Mouse (Mus musculus) cerebellum, adult (tissue): ENCODE measurements around the gene Mast4.
A peak's percentile ranks its signal among the peaks of the same experiment; 100 is the strongest.

Source experiments
- ATAC-seq: cut with Nextera tagmentation; 2 replicates; pipeline ENCODE4 v1.9.2; 2017; ENCODE audit warnings: mild to moderate bottlenecking, moderate library complexity, mixed read lengths; ENCODE audit not compliant: insufficient number of reproducible peaks, low FRiP score, low TSS enrichment

Mast4 gene

DNA sequence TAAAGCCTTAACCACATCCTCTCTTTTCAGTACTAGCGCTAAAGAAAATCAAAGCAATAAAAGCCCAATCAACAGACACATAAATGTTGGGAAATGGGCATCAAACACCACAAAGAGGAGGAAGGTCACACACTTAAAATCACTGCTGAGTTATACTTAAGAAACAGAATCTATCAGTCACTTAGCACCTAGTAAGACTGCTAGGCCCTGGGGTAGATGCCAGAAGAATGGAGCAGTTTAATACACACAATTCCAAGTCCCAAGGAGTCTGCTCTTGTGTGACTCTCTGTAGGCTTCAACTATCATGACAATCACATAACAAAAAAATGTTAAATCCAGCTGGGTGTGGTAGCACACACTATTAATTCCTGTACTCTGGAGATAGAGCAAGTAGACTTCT is 483.0 kb downstream of the Mast4 start:
- no peak for ATAC-seq

DNA sequence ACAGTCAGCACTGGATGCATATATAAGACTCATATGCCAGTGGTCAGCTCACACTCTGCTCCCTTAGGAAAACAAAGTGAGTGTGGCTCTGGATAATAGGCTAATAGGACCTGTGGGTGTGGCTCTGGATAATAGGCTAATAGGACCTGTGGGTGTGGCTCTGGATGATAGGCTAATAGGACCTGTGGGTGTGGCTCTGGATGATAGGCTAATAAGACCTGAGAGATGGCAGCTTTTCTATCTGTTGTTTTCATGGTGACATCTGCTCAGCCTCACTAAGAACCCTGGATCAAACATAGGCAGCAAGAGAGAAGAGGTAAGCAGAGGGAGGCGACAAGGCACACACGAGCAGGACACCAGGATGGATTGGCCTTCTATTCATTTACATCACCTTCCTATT is 483.7 kb downstream of the Mast4 start:
- no peak for ATAC-seq

DNA sequence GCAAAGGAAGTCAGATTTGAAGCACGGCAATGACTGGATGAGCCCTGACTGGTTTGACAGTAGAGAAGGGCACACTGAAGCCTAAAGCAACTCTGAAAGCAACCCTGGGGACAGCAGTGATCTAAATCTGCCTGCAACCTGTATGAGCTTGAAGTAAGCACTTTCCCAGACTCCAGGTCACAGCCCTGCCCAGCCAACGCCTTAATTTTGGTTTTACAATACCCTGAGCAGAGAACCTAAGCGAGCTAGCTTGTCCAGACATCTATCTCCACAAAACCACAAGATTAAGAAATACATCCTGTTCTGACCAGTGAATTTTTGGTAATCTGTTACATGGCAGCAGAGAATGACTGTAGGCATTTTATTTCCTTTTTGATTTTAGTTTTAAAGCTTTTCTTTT is 485.2 kb downstream of the Mast4 start:
- no peak for ATAC-seq

DNA sequence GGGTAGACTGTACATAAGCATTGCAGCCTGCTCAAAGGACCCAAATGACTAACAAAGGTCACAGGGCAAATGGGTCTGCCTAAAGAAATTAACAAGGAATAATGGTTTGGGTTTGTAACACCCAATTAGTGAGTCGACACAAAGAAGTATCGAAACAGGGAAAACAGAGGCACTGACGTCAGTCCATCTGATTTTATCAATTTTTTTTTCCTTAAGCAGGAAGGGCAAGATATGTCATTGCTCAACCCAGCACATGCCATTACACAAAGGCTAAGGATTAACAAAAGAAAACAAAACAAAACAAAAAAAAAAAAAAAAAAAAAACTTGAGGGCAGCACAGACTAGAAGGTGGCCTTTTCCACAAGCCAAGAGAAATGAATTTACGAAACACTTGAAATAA is 487.8 kb downstream of the Mast4 start:
- no peak for ATAC-seq

DNA sequence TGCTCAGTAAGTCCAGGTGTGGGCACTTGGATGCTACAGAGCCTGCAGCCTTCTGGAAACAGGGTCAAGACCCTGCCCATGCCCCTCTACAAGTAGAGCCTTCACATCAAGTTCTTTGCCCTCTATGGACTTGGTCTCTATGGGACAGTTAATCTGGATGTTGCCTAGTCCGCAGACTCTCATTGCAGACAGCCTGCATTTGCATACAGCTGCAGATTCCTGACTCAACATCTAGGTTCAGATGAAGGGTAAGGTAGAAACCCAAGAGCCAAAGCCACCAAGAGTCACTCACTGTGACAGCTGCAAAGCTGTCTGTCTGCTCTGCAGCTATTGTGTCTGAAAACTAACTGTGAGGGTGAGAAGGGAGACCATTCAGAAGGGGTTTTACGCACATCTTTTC is 491.6 kb downstream of the Mast4 start:
- ATAC-seq, result no peak

DNA sequence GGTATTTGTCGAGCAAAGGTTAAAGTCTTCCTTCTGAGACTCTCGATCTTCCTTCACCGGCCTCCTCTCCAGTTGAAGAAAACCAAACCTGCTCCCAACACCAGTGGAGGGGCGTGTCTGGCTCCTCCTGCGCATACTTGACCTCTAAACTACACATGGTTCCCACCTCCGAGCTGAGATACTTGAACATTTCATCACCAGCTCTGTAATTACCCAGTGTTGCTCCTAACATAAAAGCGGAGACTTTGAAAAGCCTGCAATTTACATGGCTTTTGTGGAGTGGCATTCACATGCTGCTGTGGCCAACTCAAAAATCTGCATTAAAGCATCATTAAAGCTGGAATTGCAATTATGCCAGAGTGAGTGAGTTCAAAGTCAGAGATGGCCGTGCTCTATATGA is 492.1 kb downstream of the Mast4 start:
- ATAC-seq, result no peak

DNA sequence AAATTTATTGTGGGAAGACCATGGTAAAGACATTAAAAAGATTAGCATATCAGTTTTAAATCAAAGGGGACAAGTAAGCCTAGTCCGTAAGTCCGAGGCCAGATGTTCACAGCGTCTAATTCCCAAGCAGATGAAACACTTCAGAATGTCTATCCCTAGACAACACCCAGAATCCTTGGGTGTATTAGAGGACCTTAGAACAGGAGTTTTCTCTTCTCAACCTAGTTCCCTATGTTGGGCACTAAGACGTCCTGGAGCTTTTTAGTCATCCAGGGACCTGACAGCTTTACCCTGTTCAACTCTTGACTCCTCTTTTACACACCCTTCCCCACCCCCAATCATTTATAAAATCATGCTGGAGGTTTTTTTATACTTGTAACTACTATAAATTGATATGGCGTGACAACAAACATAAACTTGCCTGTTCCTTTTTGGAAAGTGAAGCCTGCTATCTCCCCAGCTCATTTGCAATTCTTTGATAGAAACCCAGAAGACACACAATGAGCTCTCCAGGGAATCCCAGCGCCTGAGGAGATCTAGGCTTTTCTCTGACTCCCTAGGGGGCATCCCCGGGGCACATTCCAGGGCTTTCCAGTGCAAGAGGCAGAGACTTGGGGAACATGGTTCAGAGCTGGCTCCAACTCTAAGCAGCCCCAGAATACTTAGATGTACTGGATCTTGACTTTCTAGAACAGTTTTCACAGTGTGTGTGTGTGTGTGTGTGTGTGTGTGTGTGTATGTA is 494.4 kb downstream of the Mast4 start:
- ATAC-seq, result no peak

DNA sequence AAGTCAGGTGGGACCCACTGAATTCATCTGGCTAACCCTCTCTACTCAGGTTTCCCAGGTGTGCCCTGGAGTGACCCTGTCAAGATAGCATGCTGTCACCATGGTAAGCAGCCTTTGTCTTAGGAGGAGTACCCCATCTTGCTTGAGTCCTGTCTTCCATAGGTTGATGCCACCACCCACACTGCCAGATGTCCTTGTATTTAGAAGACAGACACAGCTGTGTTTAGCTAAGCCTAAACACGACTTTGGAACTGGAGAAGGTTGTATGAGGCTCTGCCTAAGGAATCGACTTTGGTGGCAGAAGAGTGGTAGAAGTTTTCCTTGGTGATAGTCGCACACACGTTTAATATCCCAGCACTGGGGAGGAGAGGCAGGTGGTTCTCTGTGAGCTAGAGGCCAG is 496.9 kb downstream of the Mast4 start:
- no peak for ATAC-seq

DNA sequence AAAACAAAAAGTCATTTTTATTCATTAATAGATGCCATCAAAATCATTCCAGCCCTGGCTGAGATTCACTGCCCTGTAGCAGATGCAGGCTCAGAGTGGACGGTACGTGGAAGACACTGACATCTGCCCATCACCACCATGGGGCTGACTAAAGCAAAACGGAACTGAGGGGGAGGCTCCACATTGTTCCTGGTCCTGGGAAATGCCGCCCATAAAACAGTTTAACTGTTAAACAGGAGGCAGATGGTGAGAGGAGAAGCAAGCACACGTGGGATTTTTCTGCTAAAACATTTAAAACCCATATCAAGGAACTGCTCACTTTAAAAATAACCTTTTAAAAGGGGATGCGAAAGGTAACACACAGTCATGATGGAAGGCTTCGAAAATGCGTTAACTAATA is 499.0 kb downstream of the Mast4 start:
- no peak for ATAC-seq

DNA sequence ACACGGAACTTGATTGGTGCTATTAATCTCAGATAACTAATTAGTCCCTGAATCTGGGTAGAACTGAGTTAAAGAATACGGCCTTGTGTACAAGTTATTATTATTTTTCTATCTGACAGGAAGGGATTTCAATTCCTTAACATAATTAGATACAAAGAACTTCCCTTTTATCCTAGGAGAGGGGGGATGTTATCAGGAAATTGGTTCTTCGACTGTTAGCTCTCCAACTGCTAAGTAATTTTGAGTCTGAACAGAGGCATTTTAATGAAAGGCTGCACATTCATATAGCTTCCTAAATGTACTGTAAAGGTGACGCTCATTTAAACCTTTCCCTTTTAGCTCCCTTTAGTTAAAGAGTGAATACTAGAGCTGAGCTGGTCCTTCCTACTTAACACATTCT is 516.0 kb downstream of the Mast4 start:
- ATAC-seq, result no peak

DNA sequence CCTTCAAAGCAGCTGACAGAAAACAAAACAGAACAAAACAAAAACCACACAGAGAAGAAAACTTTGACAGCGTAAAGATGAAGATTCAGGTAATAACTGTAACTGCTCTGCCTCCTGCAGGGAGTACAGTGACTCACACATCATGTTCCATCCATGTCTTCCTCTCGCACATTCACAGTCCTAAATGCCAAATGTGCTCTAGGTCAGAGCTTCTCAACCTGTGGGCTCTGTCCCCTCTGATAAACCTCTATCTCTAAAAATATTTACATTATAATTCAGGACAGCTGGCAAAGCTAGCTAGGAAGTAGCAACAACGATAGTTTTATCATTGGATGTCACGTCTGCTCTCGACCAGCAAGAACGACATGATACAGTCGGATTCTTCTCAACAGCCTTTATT is 517.6 kb downstream of the Mast4 start:
- ATAC-seq, result no peak

DNA sequence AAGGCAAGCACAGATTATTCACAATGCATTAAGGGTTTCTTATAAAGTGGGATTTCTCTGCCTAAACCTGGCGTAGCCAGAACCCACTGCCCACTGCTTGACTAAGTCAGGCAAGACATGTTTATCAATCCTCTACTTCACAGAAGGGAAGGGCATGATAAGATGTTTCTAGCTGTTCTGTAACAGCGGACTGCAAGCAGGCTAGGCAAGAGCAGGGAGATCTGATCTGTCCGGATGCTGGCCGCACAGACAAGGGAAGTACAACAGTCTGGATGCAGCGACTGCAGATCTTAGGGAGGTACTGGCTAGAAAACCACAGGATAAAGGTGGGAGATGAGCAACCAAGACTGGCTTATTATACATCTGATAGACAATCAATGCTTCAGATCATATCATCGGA is 519.1 kb downstream of the Mast4 start:
- no peak for ATAC-seq

DNA sequence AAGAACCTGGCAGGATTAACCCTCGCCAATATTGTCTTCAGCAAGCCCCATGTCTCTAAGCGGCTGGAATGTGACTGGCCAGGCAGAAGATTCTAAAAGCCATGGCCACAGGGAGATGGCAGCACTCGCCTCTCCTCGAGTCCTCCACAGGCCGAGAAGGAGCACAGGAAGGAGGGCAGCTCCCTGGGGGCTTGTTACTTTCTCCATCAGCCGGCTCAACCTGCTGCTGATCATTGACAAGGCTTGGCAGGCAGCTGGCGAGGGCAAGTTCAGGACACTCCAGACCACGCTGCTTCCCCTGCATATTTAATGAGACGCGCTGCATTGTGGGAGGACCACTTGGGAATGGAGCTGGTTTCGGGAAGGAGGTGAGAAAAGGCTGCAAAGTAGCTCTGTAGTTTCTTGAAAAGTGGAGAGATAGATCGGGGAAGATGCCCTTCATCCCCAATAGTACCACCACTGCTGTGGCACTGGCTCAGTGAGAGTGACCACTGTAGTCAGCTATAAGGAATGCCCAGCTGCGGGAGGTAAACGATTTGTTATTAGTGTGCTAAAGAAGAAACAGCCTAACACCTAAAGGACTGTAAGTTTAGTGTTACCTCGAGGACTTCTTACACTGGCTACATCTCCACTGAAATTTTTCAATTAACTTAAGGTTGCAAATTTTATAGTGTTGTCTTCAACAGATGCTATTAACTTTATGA is 523.0 kb downstream of the Mast4 start:
- ATAC-seq, result peak; percentile 23; the same call in 1 of the 2 replicates

DNA sequence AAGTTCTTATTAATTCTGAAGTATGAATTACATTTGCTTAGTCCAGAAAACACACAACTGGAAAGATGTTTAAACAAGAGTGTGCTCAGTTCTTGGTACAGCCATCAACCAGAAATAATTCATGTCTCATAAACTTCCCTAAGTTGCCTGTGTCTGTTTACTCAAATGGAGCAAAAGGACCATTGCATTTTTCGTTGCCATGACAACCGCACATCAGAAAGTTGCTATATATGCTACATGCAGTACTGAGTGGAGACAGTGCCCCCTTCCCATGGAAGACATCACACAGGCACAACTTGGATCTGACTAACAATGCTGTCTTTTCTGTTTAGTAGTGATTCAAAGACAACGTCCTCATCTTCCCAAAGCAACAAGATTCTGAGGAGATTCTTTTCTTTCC is 527.6 kb downstream of the Mast4 start:
- no peak for ATAC-seq

DNA sequence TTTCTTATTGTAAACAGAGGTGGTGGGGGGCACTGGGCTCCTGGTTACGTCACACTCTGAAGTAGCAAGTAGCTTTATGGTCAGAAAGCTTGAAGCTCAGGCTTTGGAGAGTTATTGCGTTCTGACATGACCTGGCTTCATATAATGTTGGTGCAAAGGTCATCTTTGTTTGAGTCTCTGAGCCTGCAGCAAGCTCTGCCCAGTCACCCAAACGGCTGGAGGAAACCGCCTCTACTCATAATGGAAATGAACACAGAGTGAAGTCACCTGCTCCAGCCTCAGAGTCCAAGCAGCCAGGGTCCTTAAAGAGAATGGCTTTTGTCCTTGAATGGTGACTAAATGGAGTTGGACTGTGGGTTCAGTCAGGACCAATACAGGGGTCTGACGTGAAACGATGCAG is 529.1 kb downstream of the Mast4 start:
- ATAC-seq, result no peak

DNA sequence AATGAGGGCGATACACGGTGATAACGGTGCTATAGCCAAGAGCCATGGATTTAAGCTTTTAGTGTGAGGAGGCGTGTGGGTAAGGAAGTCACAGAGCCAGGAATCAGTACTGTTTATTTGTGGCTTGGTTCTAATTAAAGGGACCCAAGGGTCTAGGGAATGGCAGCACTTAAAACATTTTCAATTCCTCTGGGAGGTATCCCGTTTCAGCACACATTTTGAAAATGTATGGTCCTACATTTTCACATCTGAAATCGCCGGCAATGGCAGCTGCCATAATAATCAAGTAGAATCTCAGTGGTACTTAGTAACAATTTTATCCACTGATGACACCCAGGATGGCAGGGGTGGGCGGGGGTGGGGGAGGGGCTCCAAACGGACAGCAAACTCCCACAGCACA is 531.1 kb downstream of the Mast4 start:
- ATAC-seq, result no peak

DNA sequence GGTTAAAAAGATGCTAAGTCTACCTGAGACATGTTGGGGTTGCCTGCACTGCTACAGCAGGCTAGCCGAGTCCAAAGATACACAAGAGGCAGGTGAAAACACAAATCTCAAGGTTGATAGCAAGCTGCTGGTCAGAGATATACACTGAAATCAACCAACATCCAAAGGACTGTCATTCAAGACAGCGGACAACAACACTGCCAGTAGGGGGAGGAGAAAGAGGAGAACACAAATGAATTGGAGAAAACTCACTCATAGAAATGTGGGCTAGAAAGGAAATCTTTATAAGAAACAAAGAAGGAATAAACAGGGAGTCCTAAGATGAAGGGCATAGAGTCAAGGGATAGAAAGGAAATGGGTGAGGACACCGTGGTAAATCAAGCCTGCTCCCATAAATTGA is 542.1 kb downstream of the Mast4 start:
- ATAC-seq, result no peak

DNA sequence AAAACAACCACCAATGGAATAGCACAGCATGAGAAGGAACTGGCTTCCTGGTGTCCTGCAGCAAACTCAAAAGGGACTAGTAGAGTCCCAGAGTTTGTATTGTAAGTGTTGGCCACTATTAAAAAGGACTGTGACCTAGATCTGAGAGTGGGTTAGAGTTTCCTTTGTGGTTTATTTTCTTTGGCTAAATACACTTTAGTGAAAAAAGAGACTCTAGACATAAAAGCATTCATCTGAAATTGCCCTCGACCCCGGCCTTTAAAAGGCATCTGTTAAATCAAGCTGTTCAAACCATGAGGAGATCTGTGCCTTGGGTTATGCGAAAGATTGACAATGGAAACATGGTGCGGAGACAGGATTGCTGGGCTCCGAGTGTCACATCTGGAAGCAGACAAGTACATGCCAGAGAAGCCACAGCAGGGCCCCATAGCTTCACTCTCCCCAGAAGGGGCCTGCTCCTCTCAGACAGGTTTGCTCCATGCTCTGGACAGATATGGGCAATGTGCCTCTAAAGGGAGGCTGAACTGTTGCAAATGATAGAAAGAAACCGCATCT is 543.6 kb downstream of the Mast4 start:
- ATAC-seq, result no peak

DNA sequence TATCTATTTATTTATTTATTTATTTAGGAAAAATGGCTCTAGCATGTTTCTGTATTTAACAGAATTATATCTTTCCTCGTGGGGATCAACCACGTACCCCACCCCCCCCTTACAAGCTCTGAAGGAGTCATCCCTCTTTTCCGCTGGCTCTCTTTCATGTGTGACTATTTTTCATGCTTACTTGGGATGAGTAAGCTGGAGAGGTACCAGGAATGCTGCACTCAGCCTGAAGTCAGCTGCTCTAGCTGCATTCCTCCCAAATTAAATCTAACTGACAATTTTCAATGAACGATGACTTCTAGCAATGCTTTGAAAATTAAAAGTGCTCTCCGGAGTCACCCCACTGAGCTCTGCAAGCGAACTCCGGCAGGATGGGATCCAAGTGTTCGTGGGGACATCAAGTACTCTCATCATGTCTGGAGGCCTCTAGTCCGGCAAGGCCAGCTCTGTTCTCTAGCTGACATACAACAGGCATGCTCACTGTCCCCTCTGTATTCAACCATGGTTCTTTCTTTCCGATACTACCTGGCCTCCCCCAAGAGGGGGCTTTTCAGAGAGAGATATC is 547.5 kb downstream of the Mast4 start:
- ATAC-seq, result no peak

DNA sequence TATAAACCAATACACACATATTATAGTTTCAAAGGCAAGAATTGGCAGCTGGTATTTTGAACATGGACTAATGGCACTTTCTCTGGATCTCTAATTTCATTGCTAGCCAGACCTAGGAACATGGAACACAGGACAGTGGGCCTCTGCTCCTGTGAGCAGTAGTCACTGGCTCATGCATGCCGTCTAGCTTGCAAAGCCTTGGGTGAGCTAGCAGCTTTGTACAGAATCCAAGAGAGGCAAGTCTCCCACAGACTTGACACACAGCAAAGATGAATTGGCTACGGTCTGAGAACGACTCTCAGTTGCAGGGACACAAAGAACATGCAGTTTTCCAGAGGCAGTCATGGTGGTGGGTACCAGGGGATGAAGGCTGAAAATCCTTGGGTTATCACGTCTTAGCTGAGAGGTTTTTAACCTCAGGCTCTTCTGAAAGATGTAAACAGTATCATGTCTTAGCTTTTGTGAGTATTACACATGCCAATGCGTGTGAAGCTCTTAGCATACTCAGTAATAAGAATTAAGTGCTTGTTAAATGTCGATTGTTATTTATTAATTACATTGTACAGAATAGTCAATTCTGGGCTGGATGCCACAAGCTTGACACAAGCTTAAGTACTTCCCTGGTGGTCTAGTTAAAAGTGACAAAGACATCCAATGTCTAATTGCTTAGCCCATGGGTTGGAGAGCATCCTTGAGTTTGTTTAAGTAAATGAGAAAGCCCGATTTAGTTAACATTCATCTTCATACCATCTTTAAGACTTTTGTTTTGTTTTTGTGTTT is 550.6 kb downstream of the Mast4 start:
- ATAC-seq, result no peak

DNA sequence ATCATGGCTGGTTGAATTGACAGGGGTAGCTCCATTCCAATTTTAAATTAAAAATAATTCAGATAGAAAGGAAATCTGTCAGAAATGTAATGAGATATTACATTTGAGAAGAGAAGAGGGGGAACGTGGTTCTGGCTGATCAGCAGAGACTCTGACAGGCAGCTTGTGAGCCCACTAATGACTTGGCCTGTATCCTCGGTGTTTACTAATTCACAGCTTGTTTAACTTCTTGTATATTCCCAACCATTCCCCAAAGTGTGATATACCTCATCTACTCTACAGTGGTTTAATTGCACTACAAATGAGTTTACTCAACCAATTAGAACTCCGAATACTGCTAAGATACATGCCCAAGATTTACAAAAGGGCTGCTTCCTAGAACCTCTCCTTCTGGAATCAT is 555.0 kb downstream of the Mast4 start:
- ATAC-seq, result no peak
